Mouse (Mus musculus) neural tube, embryonic 14.5 days (tissue): Measurements from ENCODE around the gene Myom3. TPM values are rescaled to one million over a fixed set of nuclear protein-coding genes. Genes with fewer than 3 reads are reported as not detected.

Experiments used
- ATAC-seq: fragments of 200-750 bp; cut with Nextera tagmentation; 2 replicates; pipeline ENCODE4 v1.8.0; 2017; ENCODE audit warnings: low read depth, mild to moderate bottlenecking, moderate TSS enrichment, moderate library complexity
- H3K27ac ChIP-seq: fragments of 300-500 bp; sonication (generic); 2 replicates; pipeline ENCODE4 v1.5.1; 2014; ENCODE audit warnings: low read depth, mild to moderate bottlenecking, control low read depth, low read length, moderate library complexity, mixed read lengths
- H3K27me3 ChIP-seq: fragments of 300-500 bp; sonication (generic); 2 replicates; pipeline ENCODE4 v1.6.1; 2014; ENCODE audit warnings: low read length; ENCODE audit not compliant: control insufficient read depth, insufficient read depth
- H3K36me3 ChIP-seq: fragments of 300-500 bp; sonication (generic); 2 replicates; pipeline ENCODE4 v1.6.1; 2014; ENCODE audit warnings: low read length, mixed read lengths; ENCODE audit not compliant: control insufficient read depth, insufficient read depth
- H3K4me1 ChIP-seq: fragments of 300-500 bp; sonication (generic); 2 replicates; pipeline ENCODE4 v1.6.1; 2014; ENCODE audit warnings: low read length; ENCODE audit not compliant: control insufficient read depth, insufficient read depth
- H3K4me2 ChIP-seq: fragments of 300-500 bp; sonication (generic); 2 replicates; pipeline ENCODE4 v1.6.1; 2014; ENCODE audit warnings: mild to moderate bottlenecking, low read depth, low read length, control low read depth
- H3K4me3 ChIP-seq: fragments of 300-500 bp; sonication (generic); 2 replicates; pipeline ENCODE4 v1.5.1; 2014; ENCODE audit warnings: low read depth, low read length, control low read depth, mixed read lengths
- H3K9ac ChIP-seq: fragments of 300-500 bp; sonication (generic); replicated peaks from 2 replicates; pipeline ENCODE4 v1.6.1; 2014; ENCODE audit warnings: low read depth, mild to moderate bottlenecking, control low read depth, low read length, mixed read lengths
- H3K9me3 ChIP-seq: fragments of 300-500 bp; sonication (generic); 2 replicates; pipeline ENCODE4 v1.6.1; 2016; ENCODE audit warnings: low read length; ENCODE audit not compliant: control insufficient read depth
- WGBS: fragments of 180-500 bp; shearing (Covaris S2); extraction: QIAGEN DNeasy Blood & Tissue Kit; methylation state at CpG from one replicate; pipeline ENCODE4 v1.1.7; 2014; 5-methylcytosine and 5-hydroxymethylcytosine counted together
- polyA plus RNA-seq: library from polyadenylated mRNA; unstranded; fragments of >200 nt; fragmentation: Nextera tagmentation; extraction: Ambion mirVana; gene quantifications from 2 replicates; pipeline ENCODE4 v1.2.1, GENCODE M21; 2014

Myom3 gene
- polyA plus RNA-seq, 1 experiment from 2014 or later, result 0.08 TPM

- H3K4me1 ChIP-seq, result no peaks in the 10 kb centered on the region
- WGBS, result 47% methylated on average over 12 of the region's 12 CpGs
- H3K27me3 ChIP-seq, result no peaks in the 10 kb centered on the region
- ATAC-seq, result no peak
- H3K9me3 ChIP-seq, result no peaks in the 10 kb centered on the region
- H3K4me2 ChIP-seq, result no peak overlapping the region
- H3K9ac ChIP-seq, result no peak overlapping the region
- H3K4me3 ChIP-seq, result no peak overlapping the region
- no peak overlapping the region for H3K27ac ChIP-seq
- H3K36me3 ChIP-seq, result no peaks in the 10 kb centered on the region
Measured at GRCm38 (mm10) chr4:135816905-135817622, 57.5 kb downstream of the Myom3 start.

GRCm38 (mm10) chr4:135818366-135818765, 58.9 kb downstream of the Myom3 start:
- Histone ChIP-seq H3K4me2 (no peak overlapping the region), H3K27ac (no peak overlapping the region), H3K9me3 (no peaks in the 10 kb centered on the region), H3K4me3 (no peak overlapping the region), H3K4me1 (no peaks in the 10 kb centered on the region), H3K36me3 (no peaks in the 10 kb centered on the region), H3K27me3 (no peaks in the 10 kb centered on the region), H3K9ac (no peak overlapping the region)
- WGBS, result 74% methylated on average over 3 of the region's 3 CpGs
- ATAC-seq, result no peak

DNA sequence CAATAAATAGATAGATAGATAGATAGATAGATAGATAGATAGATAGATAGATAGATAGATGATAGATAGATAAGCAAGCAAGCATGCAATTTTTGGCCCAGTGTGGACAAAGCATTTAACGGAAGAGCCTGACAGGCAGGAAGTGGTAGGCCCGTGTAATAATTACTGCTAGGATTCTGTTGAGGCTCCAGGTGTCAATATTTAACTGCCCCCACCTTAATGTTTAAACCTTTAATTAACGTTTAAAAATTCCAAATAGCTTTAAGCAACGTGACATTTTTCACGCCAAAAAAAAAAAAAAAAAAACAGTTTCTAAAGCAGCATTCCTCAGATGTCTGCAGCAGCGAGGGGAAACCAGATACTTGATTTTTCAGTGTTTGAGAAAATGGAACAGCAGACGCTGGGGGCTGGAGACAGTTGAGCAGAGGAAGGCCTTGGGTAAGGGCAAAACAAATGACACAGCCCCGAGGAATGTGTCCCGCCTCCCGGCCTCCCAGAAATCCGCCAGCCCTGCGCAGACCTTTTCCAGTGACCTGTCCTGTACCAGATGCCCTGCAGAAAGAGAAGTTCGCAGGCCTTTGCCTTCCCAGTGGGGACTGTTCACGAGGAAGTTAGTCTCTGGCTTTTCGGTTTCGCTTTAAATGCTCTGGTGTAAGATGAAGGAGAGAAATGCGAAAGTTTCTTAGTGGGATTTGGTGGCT, 60.5 kb downstream of the Myom3 start:
- H3K36me3 ChIP-seq, result no peaks in the 10 kb centered on the region
- no peak overlapping the region for H3K27ac ChIP-seq
- H3K4me3 ChIP-seq, result no peak overlapping the region
- no peak overlapping the region for H3K9ac ChIP-seq
- WGBS, result 83% methylated on average over 17 of the region's 17 CpGs
- H3K4me1 ChIP-seq, result no peaks in the 10 kb centered on the region
- no peak overlapping the region for H3K4me2 ChIP-seq
- no peak for ATAC-seq
- no peaks in the 10 kb centered on the region for H3K27me3 ChIP-seq
- no peaks in the 10 kb centered on the region for H3K9me3 ChIP-seq

- Histone ChIP-seq H3K9me3 (no peaks in the 10 kb centered on the region), H3K27me3 (no peaks in the 10 kb centered on the region), H3K4me2 (no peak overlapping the region), H3K4me3 (no peak overlapping the region), H3K27ac (no peak overlapping the region), H3K4me1 (no peaks in the 10 kb centered on the region), H3K36me3 (no peaks in the 10 kb centered on the region), H3K9ac (no peak overlapping the region)
- 95% methylated on average over 4 of the region's 4 CpGs for WGBS
- no peak for ATAC-seq
Measured at GRCm38 (mm10) chr4:135821772-135822171, 62.3 kb downstream of the Myom3 start.

- no peaks in the 10 kb centered on the region for H3K9me3 ChIP-seq
- no peak overlapping the region for H3K9ac ChIP-seq
- no peaks in the 10 kb centered on the region for H3K36me3 ChIP-seq
- 69% methylated on average over 2 of the region's 2 CpGs for WGBS
- no peak for ATAC-seq
- no peak overlapping the region for H3K4me2 ChIP-seq
- H3K4me1 ChIP-seq, result no peaks in the 10 kb centered on the region
- H3K27me3 ChIP-seq, result no peaks in the 10 kb centered on the region
- H3K4me3 ChIP-seq, result no peak overlapping the region
- no peak overlapping the region for H3K27ac ChIP-seq
Measured at GRCm38 (mm10) chr4:135823298-135823697, 63.8 kb downstream of the Myom3 start.

- Histone ChIP-seq H3K27ac (no peak overlapping the region), H3K36me3 (no peaks in the 10 kb centered on the region), H3K4me1 (peaks cover 5% of the 10 kb centered on the region; the same call in 1 of the 2 replicates), H3K27me3 (no peaks in the 10 kb centered on the region), H3K9me3 (no peaks in the 10 kb centered on the region), H3K4me3 (no peak overlapping the region), H3K9ac (no peak overlapping the region), H3K4me2 (no peak overlapping the region)
- 41% methylated on average over 8 of the region's 8 CpGs for WGBS
- ATAC-seq, result no peak
Measured at GRCm38 (mm10) chr4:135824254-135824653, 64.7 kb downstream of the Myom3 start.

DNA sequence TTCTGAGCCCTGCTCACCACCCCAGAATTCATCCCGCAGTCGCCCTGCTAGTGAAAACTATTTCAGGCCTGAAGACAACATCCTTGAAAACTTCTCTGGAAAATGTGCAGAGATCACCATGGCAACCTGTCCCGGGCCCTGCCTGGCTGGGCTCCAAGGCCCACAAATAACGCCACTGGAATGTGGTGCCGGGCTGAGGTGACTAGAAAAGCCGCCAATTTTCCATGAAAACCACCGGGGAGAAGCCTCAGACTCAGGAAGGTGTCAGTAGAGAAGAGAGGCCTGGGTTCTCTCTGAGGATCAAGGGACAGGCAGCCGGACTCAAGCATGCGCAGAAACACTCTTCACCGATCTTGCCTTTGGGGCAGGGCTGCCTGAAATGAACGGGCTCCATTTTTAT, 69.0 kb downstream of the Myom3 start:
- Histone ChIP-seq H3K4me3 (no peak overlapping the region), H3K27ac (peak overlapping the region; percentile 17; the same call in 1 of the 2 replicates), H3K27me3 (no peaks in the 10 kb centered on the region), H3K4me1 (peaks cover 5% of the 10 kb centered on the region; the same call in 1 of the 2 replicates), H3K9me3 (no peaks in the 10 kb centered on the region), H3K9ac (no peak overlapping the region), H3K4me2 (0 out of 2 replicates have a peak overlapping the region, but pooled peaks have one; percentile 5), H3K36me3 (no peaks in the 10 kb centered on the region)
- WGBS, result 15% methylated on average over 11 of the region's 11 CpGs
- no peak for ATAC-seq

GRCm38 (mm10) chr4:135832070-135832469, 72.6 kb downstream of the Myom3 start:
- peaks cover 5% of the 10 kb centered on the region; the same call in 1 of the 2 replicates for H3K4me1 ChIP-seq
- H3K27ac ChIP-seq, result no peak overlapping the region
- WGBS, result 78% methylated on average over 11 of the region's 11 CpGs
- H3K4me2 ChIP-seq, result no peak overlapping the region
- H3K36me3 ChIP-seq, result no peaks in the 10 kb centered on the region
- no peaks in the 10 kb centered on the region for H3K9me3 ChIP-seq
- ATAC-seq, result no peak
- H3K9ac ChIP-seq, result no peak overlapping the region
- no peak overlapping the region for H3K4me3 ChIP-seq
- H3K27me3 ChIP-seq, result no peaks in the 10 kb centered on the region
